Mouse (Mus musculus) liver, embryonic 14 days (tissue): ENCODE data around the gene Gm8094. TPM values are rescaled to one million over a fixed set of nuclear protein-coding genes. Genes with fewer than 3 reads are reported as not detected.

Experiments
- polyA plus RNA-seq: library from polyadenylated mRNA; depleted of rRNA; stranded (reverse); fragments of >200 nt; gene quantifications from 2 replicates; pipeline ENCODE4 v1.2.3, GENCODE M21; 2012; rRNA removed

Gm8094 gene
- polyA plus RNA-seq: not detected in 2 replicates

DNA sequence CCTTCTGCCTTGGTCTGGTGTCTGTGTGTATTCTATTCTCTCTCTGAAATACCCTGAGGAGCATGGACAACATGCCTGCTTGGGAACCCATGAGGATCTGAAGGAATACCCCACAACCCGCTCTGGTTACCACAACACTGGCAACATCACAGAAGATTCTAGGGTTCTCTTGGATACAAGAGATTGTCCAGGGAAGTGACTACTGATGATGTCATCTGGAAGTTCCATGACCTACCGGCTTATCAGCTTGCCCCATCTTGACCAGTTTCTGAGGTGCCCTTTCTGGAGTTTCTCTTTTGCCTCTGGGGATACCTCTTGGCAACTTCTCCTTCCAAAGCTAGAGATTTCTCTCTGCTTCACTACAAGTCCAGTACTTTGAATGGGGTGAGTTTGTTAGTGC, at the start of gene Gm8094:
Gene Gm8094 (minus strand): TSS at position 101 of the 400 bp plus-strand sequence.

GRCm38 (mm10) chr14:43100301-43100700, 23.9 kb upstream of the Gm8094 start, which contains the start of gene Gm8104:
Gene Gm8104 (plus strand): TSS chr14:43100601.

Other genes starting within 250 kb of the Gm8094 start
- gene Gm21977, start 223.2 kb downstream of the Gm8094 start, polyA plus RNA-seq: not detected in 2 replicates
- gene Gm8082, start 83.0 kb downstream of the Gm8094 start, polyA plus RNA-seq: not detected in 2 replicates
- gene Gm10376, start 61.0 kb downstream of the Gm8094 start, polyA plus RNA-seq: not detected in 2 replicates
- not detected in 2 replicates for gene Gm8104, start 24.0 kb upstream of the Gm8094 start, polyA plus RNA-seq
- not detected in 2 replicates for gene Gm7233, start 103.2 kb upstream of the Gm8094 start, polyA plus RNA-seq
- not detected in 2 replicates for gene Gm8122, start 158.7 kb upstream of the Gm8094 start, polyA plus RNA-seq
- not detected in 2 replicates for gene Gm8126, start 182.0 kb upstream of the Gm8094 start, polyA plus RNA-seq
- not detected in 2 replicates for gene Gm9732, start 198.4 kb upstream of the Gm8094 start, polyA plus RNA-seq
- not detected in 2 replicates for gene Gm8127, start 217.2 kb upstream of the Gm8094 start, polyA plus RNA-seq